Mouse (Mus musculus) testis, adult 2 months (tissue): ENCODE results near the gene Npnt.

Source experiments
- CTCF ChIP-seq: fragments of 200-500 bp; IDR thresholded peaks from 2 replicates; pipeline ENCODE4 v1.5.1; 2012; ENCODE audit warnings: low read depth, mild to moderate bottlenecking, inconsistent platforms, low read length, moderate library complexity; ENCODE audit not compliant: control insufficient read depth, insufficient read depth, insufficient replicate concordance
- POLR2A ChIP-seq: fragments of 200-500 bp; IDR thresholded peaks from 2 replicates; pipeline ENCODE4 v1.6.1; 2012; ENCODE audit warnings: low read depth, mild to moderate bottlenecking, inconsistent platforms, low read length, moderate library complexity; ENCODE audit not compliant: control insufficient read depth

- TF ChIP-seq POLR2A: no peak
- TF ChIP-seq CTCF: no peak
These were observed 85.7 kb downstream of the Npnt start for GRCm38 (mm10) chr3:132864329-132864919.
